Mouse (Mus musculus): Measurements from ENCODE around the gene Nploc4.
A peak's percentile ranks its signal among the peaks of the same experiment; 100 is the strongest.
"Not testable (repeated sequence)": the region's sequence is repeated elsewhere in the genome, so short reads cannot be mapped to it uniquely, and the experiment has no call there.

Gene Nploc4

GRCm38 (mm10) chr11:120351250-120352092, 86.0 kb downstream of the Nploc4 start:
- DNase-seq = no peak

- no peak for DNase-seq
Measured at GRCm38 (mm10) chr11:120350711-120351110, 86.8 kb downstream of the Nploc4 start.

- peak; percentile 84 for DNase-seq
Measured at GRCm38 (mm10) chr11:120349986-120350702, 87.4 kb downstream of the Nploc4 start.

- peak; percentile 57 for DNase-seq
Measured at GRCm38 (mm10) chr11:120349371-120349985, 88.0 kb downstream of the Nploc4 start.

- DNase-seq = peak; percentile 72
Measured at GRCm38 (mm10) chr11:120348684-120349370, 88.7 kb downstream of the Nploc4 start.

GRCm38 (mm10) chr11:120347791-120348683, 89.5 kb downstream of the Nploc4 start, which contains the start of gene Actg1:
Gene Actg1, minus strand, starts transcription at chr11:120348542.
- DNase-seq = peak; percentile 89

- DNase-seq = no peak
Measured at GRCm38 (mm10) chr11:120347301-120347700, 90.2 kb downstream of the Nploc4 start.

- not testable (repeated sequence) for DNase-seq
Measured at GRCm38 (mm10) chr11:120346383-120347034, 91.0 kb downstream of the Nploc4 start.

- no peak for DNase-seq
Measured at GRCm38 (mm10) chr11:120345067-120345681, 92.3 kb downstream of the Nploc4 start.

GRCm38 (mm10) chr11:120344310-120344920, 93.1 kb downstream of the Nploc4 start:
- DNase-seq = no peak

- no peak for DNase-seq
Measured at GRCm38 (mm10) chr11:120343519-120344309, 93.8 kb downstream of the Nploc4 start.

- DNase-seq = no peak
Measured at GRCm38 (mm10) chr11:120342656-120343160, 94.8 kb downstream of the Nploc4 start.

- DNase-seq = no peak
Measured at GRCm38 (mm10) chr11:120341661-120342060, 95.8 kb downstream of the Nploc4 start.

GRCm38 (mm10) chr11:120339978-120340513, 97.5 kb downstream of the Nploc4 start:
- DNase-seq = no peak

- DNase-seq = no peak
Measured at GRCm38 (mm10) chr11:120338786-120339185, 98.7 kb downstream of the Nploc4 start.

GRCm38 (mm10) chr11:120337447-120337846, 100.1 kb downstream of the Nploc4 start:
- DNase-seq = no peak

GRCm38 (mm10) chr11:120335431-120336021, 102.0 kb downstream of the Nploc4 start:
- no peak for DNase-seq
